Mouse (Mus musculus): ENCODE results near the gene Myo5c.

Gene Myo5c

DNA sequence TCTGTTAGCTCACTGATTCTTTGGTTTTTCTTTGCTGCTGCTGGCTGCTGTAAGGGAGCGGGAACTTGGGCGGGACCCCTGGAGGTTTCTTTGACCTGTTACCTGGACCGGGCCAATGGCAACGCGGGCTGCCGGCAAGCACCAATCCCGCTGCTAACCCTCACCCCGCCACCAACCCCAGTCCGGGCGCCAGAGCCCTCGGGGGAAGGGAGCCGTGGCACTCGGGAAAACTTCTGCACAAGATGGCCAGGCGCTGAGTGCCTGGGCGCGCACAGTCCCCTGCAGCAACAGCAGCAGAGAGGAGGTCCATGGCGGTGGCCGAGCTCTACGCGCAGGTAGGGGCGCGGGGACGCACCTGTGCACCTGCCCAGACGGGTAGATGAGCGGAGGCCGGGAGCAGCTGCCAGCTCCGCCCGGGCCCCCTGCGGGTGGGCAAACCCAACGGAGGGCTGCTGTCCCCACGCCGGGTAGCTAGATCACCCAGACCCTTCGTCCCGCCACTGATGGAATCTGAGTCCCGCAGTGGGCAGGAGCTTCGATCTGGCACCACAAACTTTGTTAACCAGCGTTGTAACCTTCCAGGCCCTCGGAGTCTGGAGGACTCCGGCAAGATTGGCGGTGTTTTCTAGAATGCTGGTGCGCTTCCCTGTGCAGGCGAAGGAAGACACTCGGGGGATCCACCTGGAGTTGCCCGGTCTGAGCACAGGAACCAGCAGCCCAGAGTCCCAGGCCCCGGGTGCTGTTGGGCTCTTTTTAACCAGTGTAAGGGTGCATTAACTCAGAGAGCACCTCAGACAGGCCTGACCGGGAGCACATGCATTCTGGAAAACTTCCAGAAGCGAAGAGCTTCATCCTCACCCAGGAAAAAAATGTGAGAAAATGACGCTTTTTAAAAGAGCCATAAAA is at the start of gene Myo5c:
TSS of gene Myo5c (plus strand) at position 180 of the 906 bp plus-strand sequence.
- DNase-seq (ENCODE audit: low read depth, low spot score) = peak; percentile 78

DNA sequence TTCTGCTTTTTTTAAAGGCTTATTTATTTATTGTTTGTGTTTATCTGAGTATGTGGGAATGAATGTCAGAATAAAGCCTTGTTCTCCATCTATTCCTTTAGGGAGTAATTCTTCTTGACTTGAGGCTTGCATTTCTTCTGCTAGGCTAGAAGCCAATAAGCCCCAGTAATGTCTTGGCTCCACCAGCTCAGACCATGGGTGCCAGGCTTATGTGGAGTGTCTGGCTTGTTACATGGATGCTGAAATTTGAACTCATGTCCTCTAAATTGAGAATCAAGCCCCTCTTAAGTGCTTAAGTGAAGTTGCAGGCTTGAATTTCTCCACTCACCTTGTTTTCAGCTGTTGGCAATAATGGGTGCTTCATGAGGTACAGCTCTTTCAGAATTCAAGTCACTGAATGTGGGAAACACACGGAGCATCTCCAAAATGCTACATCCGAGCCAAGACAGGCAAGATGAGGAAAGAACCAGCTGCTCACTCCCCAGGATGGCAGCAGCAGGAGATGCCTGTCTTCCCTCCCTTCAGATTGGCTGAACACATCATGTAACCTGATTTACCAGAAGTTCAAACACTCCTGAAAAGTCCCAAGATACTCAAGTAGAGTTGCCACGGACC is 44.1 kb upstream of the Myo5c start:
- no peak for DNase-seq (ENCODE audit: low read depth, low spot score)

DNA sequence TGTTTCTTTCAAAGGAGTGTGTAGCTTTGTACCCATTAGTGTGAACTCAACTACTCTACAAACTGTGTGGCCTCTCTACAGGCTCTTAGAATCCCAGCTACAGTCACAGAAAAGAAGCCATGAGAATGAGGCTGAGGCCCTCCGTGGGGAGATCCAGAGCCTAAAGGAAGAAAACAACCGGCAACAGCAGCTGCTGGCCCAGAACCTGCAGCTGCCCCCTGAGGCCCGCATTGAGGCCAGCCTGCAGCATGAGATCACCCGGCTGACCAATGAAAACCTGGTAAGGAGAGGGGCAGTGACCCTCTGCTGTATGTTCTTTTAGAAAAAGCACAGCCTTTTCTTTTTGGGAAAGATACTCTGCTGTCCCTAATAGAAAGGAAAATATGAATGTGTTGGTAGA is 38.0 kb upstream of the Myo5c start:
- no peak for DNase-seq (ENCODE audit: low read depth, low spot score)

DNA sequence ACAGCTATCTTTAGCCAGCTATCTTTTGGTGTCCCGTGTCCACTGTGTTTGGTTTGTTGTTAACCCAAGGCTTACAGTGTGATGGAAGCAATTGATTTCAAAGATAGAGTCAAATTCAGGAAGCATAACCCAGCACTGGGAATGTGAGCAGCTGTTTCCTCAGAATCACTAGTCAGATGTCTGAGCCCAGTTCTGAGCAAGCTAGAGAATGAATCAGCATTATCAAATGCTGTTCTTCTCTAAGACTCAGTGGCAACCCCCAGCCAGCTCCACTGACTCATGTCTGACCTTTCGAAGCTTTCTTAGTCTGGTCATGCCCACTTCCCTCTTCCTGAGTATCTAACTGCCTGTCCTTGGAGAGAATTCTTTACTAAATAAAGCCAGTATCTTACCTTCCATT is 35.5 kb upstream of the Myo5c start:
- no peak for DNase-seq (ENCODE audit: low read depth, low spot score)

DNA sequence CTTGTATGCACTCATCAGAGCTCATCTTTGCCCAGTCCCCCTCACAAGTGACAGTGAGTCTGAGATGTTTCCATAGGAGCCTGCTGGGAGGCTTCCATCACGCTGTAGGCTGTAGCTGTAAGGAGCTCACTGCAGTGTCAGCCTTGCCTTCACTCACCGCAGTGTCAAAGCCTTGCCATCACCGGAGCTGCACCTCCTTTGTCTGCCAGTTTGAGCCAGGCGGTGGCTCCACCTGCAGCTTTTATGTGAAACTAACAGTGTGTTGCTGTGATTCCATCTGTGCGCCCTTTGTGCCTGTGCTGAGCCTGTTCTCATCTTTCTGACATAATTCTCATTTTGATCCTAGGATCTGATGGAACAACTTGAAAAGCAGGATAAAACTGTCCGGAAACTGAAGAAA is 34.5 kb upstream of the Myo5c start:
- peak; percentile 45 for DNase-seq (ENCODE audit: low read depth, low spot score)

DNA sequence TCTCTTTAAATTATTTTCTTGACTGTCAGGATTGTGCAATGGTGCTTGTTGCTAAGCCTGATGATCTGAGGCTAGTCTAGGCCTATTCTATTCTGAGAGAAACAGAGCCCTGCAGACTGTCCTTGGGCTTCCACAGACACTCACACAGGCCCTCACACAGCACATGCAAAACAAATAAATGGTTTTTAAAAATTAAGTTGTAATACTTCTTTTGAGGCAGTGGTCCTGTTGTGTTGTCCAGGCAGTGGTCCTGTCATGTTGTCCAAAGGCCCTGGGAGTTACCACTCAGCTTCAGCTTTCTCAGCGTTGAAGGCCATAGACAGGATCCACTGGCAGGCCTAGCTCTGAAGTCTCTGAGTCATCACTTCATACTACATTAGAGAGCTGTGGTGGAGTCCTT is 30.3 kb upstream of the Myo5c start:
- no peak for DNase-seq (ENCODE audit: low read depth, low spot score)

DNA sequence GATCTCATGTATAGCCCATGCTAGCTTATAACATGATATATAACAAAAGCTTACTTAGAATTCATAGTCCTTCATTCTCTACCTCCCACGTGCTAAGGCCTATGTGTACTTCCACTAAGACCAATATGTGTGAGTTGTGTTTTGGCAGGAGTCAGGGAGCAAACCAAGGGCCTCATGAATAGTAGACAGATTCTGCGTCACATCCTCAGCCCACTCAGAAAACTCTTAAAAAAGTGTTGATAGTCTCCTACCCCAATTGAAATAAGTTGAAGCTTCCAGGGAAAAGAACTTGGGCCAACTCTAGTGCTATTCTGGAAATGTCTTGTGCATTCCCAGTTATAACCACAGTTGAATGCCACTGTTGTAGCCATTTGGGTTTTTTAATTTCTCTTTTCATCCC is 29.8 kb upstream of the Myo5c start:
- no peak for DNase-seq (ENCODE audit: low read depth, low spot score)

DNA sequence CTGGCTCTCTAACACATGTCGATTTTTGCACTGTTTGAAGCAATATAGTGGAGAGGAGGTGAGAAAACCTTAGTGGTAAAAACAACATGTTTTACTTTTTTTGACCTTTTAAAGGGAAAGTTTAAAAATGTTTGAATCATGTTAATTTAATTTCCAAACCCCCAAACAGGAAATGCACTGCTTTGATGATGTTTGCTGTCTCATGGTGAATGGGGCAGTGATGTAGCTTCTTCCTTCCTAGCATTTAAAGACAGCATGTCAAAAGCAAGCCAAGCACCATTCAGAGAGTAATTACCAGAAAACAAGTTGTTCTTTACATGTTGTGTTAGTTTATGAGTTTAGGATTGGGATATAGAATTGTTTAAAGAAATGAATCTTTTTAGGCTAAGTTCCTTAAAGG is 22.6 kb upstream of the Myo5c start:
- DNase-seq (ENCODE audit: low read depth, low spot score) = no peak

DNA sequence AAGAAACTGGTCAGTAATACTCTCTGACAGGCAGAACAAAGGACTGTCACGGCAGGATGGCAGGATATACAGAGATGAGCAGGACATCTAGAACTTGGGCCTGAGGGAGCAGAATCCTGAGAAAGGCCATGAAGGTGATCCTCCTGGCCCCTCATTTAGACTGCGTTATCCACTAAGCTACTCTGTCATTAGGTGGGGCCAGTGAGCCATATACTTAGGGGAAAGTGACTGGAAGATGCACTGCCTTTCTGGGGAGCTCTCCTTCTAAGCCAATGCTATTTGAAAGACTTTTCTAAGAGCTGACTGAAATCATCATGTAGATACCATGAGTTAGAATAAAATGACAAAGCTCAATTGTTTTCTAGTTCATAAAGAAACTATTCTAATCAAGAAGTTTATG is 21.6 kb upstream of the Myo5c start:
- DNase-seq (ENCODE audit: low read depth, low spot score) = no peak

DNA sequence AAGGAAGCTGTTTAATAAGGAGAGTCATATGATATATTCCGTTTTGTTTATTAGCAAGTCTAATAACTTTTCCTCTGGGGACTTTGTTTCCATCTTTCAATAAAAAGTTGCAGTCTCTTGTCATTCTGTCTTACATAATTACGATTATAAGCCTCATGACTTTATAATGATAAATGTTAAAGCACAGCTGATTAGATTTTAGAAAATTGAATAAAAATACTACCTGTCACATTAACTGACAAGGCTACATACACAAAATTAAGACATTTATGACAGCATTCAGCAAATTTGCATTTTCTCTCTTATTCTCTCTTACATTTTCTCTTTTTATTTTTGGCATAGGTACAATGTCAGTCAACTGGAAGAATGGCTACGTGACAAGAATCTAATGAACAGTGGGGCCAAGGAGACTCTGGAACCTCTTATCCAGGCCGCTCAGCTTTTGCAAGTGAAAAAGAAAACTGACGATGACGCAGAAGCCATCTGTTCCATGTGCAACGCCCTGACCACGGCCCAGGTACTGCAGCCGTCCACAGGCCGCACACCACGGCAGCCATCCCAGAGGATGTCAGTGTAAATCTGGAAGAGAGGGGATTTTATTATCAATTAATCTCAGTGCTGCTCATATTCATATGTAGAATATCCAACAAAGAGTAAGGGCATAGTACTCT is 16.9 kb upstream of the Myo5c start:
- DNase-seq (ENCODE audit: low read depth, low spot score) = no peak

DNA sequence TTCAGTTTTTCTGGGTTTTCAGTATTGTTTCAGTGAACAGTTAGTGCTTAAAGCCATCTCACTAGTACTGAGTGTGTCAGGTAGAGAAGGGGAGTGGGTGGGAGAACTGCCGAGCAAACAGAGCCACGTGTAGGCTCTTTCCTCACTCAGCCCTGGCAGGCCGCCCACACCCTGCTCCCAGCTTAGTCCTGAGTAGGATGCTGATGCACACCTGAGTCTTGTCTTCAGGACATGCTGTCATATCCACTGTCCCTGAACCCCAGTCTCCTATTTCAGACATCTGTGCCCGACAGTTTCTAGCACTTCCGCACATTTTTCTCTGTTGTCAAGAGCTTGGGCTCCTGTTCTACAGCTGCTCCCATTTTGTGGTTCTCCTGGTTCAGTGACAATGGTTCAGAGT is 11.9 kb upstream of the Myo5c start:
- no peak for DNase-seq (ENCODE audit: low read depth, low spot score)

DNA sequence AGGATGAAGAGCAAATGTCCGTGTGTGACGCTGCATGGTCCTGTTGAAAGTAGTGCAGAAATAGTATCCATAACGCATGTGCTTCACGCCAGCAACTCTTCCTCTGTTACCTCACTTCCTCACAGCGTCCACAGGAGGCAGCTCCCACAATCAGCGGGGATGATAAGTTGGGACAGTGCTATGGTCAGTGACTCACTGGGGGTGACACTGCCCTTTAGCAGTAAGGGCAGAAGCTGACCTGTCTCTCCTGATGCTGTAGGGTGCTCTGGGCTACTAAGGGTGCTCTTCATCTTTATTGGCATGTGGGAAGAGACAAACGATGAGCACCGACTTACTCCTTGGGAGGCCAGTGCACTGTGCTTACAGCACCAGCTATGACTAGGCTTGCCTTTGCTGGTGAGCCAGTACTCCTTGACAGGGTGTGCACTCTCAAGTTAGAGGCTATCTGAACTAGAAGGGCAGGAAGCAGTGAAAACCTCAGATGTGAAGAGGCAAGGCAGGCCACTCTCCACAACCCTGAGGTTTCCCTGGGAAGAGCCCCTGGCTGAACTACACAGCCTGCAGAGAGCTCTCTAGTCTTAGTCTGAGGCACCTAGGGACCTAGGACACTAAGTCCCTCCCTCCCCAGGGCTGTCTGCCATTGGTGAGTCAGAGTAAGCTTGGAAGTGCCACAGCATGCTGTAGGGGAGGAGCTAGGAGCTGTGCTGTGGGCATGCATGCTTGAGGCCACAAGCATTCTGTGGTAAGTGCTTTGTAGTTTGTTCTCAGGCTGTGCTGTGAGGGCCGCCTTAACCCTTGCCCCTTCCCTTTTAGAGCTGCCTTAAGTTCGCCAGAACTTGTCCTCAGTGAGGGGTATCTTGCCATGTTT is 10.2 kb upstream of the Myo5c start:
- peak; percentile 68 for DNase-seq (ENCODE audit: low read depth, low spot score)

DNA sequence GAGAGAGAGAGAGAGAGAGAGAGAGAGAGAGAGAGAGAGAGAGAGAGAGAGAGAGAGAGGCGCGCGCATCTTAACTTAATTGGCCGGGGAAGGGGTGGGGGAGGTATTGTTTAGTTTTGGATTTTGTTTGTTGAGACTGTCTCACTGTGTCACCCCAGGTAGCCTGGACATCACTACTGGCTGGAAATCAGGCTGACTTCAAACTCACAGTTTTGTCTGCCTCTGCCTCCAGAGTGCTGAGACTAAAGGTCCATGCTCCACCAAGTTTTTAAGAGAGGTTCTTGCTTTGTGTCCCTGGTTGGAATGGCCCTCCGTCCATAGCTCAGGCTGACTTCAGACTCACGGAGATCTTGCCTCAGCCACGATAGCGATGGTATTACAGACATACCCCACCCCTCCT is 1.0 kb downstream of the Myo5c start:
- DNase-seq (ENCODE audit: low read depth, low spot score) = no peak

DNA sequence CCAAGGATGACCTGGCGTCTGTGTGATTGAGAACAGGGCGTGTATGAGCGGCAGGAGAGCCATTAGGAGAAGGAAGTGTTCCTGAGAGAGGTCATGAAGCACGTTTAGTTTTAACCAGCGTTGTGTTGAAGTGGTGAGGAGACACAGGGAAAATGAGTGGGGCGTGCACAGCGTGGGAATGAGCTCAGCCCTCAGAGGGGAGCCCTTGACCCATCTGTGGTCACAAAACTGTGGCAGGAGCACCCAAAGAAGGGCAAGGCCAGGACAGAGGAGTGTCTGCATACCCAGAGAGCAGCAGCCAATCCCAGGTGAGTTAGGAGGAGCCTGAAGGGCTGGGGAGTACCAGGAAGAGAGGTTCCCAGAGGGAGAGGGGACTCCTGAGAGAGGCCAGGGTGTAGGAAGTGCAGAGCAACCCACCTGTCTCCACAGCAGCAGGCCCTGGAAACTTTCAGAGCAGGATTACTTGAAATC is 2.5 kb downstream of the Myo5c start:
- peak; percentile 37 for DNase-seq (ENCODE audit: low read depth, low spot score)

DNA sequence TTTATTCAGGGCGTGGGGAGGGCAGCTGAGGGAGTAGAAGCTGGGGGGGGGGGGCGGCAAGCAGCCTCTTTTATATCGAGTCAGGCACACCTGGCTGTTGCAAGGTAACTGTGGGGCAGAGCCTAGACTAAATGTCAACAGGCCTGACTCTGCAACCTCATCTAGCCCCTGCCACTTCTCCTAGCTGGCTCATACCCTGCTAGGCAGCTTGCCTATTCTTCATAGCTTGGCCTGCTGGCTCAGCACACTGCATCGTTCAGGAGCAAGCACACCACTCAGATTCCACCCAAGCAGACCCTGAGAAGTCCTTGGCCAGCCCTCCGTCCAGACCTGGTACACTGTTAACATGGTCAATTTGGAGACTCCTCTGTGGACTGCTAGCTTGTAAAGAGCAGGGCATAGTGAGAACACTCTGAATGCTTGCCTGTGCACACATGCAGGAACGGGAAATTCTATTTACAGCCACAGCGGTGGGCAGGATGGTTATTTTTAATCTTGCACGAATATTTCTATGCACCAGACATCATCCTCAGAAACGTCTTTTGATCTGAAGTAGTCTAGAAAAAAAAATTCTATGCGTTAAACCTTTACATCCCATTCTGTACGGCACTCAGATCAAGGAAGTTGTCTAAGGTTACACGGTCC is 3.3 kb downstream of the Myo5c start:
- DNase-seq (ENCODE audit: low read depth, low spot score) = no peak

DNA sequence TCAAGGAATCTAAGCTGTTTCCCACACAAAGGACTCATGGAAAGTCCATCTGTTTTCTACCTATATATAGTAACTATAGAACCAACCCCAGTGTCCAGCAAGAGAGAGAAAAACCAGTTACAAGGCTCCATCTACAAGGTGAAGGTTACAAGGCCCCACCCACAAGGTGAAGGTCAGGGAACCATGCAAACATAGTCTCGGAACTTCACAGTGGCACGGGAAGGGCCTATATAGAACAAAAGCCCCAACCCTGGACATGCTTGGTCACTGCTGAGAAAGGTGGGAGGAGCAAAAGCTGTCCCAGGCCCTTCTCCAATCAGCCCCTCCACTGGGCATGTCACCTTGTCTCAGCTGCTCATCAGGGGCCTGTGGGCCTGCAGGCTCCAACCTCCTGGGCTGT is 3.9 kb downstream of the Myo5c start:
- DNase-seq (ENCODE audit: low read depth, low spot score) = no peak

DNA sequence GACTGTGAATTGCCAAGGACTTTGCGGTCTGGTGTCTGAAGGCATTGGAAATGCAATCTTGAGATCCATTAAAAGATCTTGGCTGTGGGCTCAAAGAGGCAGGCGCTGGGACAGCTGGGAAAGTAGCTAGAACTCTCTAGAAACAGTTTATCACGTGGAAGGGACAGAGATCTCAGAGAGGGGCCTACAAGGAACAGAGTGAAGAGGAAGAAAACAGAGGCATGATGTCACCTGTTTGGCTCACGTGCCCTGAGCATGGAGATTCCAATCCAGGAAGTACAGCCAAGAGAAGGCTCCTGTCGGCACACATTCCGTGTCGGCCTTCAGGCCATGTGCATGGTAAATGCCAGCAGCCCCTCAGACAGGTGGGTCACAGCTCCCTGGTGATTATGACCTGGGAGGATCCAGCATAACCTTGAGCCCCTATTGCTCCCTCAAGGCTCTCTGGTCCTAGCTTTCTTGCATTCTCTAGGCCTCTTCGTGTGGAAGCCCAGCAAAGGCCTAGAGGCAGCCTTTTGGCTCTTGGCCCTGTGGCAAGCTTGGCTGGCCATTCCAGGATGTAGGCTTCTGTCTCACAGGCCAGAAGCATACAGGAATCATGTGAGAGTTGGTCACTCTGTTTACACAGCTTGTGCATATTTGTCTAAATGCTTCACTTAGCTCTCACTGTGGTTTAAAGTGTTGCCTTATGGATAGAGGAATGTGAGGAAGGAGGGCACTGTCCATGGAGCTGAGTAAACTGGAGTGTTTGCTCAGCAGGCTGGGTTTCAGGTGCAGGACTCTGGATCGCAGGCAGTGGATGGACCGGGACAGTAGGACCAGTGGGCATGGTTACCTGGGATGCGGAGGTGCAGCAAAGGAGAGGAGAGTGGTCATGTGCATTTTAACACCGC is 4.8 kb downstream of the Myo5c start:
- no peak for DNase-seq (ENCODE audit: low read depth, low spot score)

DNA sequence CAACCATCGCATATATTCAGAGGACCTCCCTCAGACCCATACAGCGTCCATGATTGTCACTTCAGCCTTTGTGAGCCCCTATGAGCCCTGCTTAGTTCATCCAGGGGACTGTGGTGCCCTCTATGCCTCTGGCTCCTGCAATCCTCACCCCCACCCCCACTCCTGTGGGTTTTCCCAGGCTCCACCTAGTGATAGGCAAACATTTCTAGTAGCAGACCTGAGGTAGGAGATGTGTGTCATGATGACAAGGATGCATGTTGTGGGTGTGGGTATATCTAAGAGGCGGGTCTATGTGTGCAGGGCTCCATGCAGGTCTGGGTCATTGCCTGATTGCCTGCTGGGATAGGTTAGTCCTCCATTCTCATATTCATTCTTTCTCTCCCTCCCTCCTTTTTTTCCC is 6.4 kb downstream of the Myo5c start:
- DNase-seq (ENCODE audit: low read depth, low spot score) = no peak

DNA sequence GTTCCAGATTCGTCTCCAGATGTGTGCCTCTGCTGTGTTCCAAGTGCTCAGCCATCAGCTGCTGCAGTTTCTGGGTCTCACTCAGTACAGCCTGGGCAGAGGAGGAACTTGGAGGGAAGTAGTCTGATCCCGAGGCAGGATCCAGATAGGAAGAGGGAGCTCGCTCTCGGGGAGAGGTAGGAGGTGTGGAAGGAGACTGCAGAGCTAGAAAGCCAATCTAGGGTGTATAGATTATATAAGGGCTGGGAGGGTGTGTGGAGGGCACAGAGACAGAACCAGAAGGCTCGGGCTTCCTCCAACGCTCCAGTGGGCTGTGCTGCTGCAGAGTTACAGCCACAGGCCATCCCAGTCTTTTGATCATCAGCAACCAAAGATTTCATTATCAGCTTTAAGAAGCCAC is 11.2 kb downstream of the Myo5c start:
- DNase-seq (ENCODE audit: low read depth, low spot score) = no peak

DNA sequence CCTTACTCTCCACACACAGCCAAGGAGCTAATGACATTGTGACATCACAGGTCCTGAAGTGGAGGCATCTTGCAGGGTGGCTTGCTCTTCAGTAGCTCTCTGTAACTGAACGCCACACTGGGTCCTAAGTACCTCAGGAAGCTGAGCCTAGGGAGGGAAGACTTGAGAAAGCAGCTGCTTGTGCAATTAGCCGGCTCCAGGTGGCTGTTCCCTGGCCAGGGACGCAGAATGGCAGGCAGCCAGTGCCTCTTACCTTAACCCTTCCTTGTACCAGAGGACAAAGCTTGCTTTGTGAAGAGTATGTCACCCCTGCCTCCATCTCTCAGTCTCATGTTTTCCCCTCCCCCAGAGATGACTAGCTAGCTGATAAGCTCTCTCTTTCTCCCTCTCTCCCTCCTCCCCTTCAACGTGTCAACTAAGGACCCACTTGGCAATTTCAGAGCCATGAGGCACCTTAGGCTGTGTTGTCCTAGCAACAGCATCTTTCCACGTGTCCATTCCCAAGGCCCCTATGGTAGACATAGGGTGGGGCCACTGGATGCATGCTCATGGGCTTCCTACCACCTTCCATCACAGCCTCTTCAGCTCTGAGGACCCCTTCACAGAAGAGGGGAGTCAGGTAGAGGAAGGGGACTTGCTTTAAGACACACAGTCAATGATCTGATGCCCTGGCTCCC is 12.0 kb downstream of the Myo5c start:
- no peak for DNase-seq (ENCODE audit: low read depth, low spot score)
